Mouse (Mus musculus): Measurements from ENCODE around the gene Cenpn. TPM values are rescaled to one million over a fixed set of nuclear protein-coding genes. Genes with fewer than 3 reads are reported as not detected.

Cenpn gene
- total and polyA plus RNA-seq, 3 experiments: 0.37 to 0.89 (median 0.74) TPM

- TF ChIP-seq CTCF (IDR thresholded peaks at IDR 0.05) (no peak), POLR2A (IDR thresholded peaks at IDR 0.05; ENCODE audit: insufficient read depth, low read depth, low read length) (no peak)
- WGBS: 80% methylated on average over 8 of the region's 8 CpGs
- intact Hi-C loops (cut with DNase I): loop anchor here (5.0 kb wide), 2 partner anchors 69 to 234 kb away; partner anchors contain the start of genes Gan and Gcsh
These were observed 2.0 kb downstream of the Cenpn start for GRCm38 (mm10) chr8:116923526-116923925.

GRCm38 (mm10) chr8:116927880-116928279 is 6.3 kb downstream of the Cenpn start:
- Histone ChIP-seq H3K79me2 (replicated peaks; ENCODE audit: control insufficient read depth, insufficient read depth, low read length) (no peaks in the 10 kb centered on the region), H3K27ac (no peak overlapping the region), H3K4me1 (ENCODE audit: control insufficient read depth, insufficient read depth, low read length) (no peaks in the 10 kb centered on the region), H3K4me3 (no peak overlapping the region), H3K27me3 (ENCODE audit: control insufficient read depth, insufficient read depth, low read length) (no peaks in the 10 kb centered on the region), H3K36me3 (ENCODE audit: control insufficient read depth, insufficient read depth, low read length) (no peaks in the 10 kb centered on the region), H3K9ac (ENCODE audit: low read depth, low read length) (no peak overlapping the region)
- TF ChIP-seq POLR2A (IDR thresholded peaks at IDR 0.05; ENCODE audit: insufficient read depth, low read depth, low read length): no peak
- peak; percentile 66 for TF ChIP-seq CTCF (IDR thresholded peaks at IDR 0.05)
- DNase-seq: peak in 1 of 2 experiments; percentile 46
- intact Hi-C loops (cut with DNase I): loop anchor here (5.0 kb wide), 1 partner anchor 61 kb away; no protein-coding TSS in a partner anchor
- 80% methylated on average over 9 of the region's 9 CpGs for WGBS

More at GRCm38 (mm10) chr8:116923526-116923925, 2.0 kb downstream of the Cenpn start:
- Histone ChIP-seq H3K4me3 (no peak overlapping the region), H3K36me3 (ENCODE audit: control insufficient read depth, insufficient read depth, low read length) (no peaks in the 10 kb centered on the region), H3K9ac (ENCODE audit: low read depth, low read length) (no peak overlapping the region), H3K4me1 (ENCODE audit: control insufficient read depth, insufficient read depth, low read length) (peaks cover 3% of the 10 kb centered on the region), H3K27ac (no peak overlapping the region), H3K79me2 (replicated peaks; ENCODE audit: control insufficient read depth, insufficient read depth, low read length) (no peaks in the 10 kb centered on the region), H3K27me3 (ENCODE audit: control insufficient read depth, insufficient read depth, low read length) (no peaks in the 10 kb centered on the region)
- no peak for DNase-seq

- Histone ChIP-seq H3K9ac (ENCODE audit: low read depth, low read length) (no peak overlapping the region), H3K79me2 (replicated peaks; ENCODE audit: control insufficient read depth, insufficient read depth, low read length) (no peaks in the 10 kb centered on the region), H3K36me3 (ENCODE audit: control insufficient read depth, insufficient read depth, low read length) (no peaks in the 10 kb centered on the region), H3K4me1 (ENCODE audit: control insufficient read depth, insufficient read depth, low read length) (no peaks in the 10 kb centered on the region), H3K27ac (no peak overlapping the region), H3K4me3 (no peak overlapping the region), H3K27me3 (ENCODE audit: control insufficient read depth, insufficient read depth, low read length) (no peaks in the 10 kb centered on the region)
- WGBS: 91% methylated on average over 5 of the region's 5 CpGs
- no peak for DNase-seq
- intact Hi-C loops (cut with DNase I): loop anchor here (5.0 kb wide), 1 partner anchor 61 kb away; no protein-coding TSS in a partner anchor
- TF ChIP-seq POLR2A (IDR thresholded peaks at IDR 0.05; ENCODE audit: insufficient read depth, low read depth, low read length): no peak
- no peak for TF ChIP-seq EP300 (IDR thresholded peaks at IDR 0.05; ENCODE audit: insufficient read depth, low read depth, low read length)
- TF ChIP-seq CTCF (IDR thresholded peaks at IDR 0.05): no peak
These were observed 7.1 kb downstream of the Cenpn start for GRCm38 (mm10) chr8:116928588-116928987.

- Histone ChIP-seq H3K4me1 (ENCODE audit: control insufficient read depth, insufficient read depth, low read length) (no peaks in the 10 kb centered on the region), H3K9ac (ENCODE audit: low read depth, low read length) (no peak overlapping the region), H3K79me2 (replicated peaks; ENCODE audit: control insufficient read depth, insufficient read depth, low read length) (no peaks in the 10 kb centered on the region), H3K36me3 (ENCODE audit: control insufficient read depth, insufficient read depth, low read length) (no peaks in the 10 kb centered on the region), H3K27me3 (ENCODE audit: control insufficient read depth, insufficient read depth, low read length) (no peaks in the 10 kb centered on the region), H3K27ac (no peak overlapping the region), H3K4me3 (no peak overlapping the region)
- 93% methylated on average over 4 of the region's 4 CpGs for WGBS
- TF ChIP-seq EP300 (IDR thresholded peaks at IDR 0.05; ENCODE audit: insufficient read depth, low read depth, low read length) (no peak), POLR2A (IDR thresholded peaks at IDR 0.05; ENCODE audit: insufficient read depth, low read depth, low read length) (no peak), CTCF (IDR thresholded peaks at IDR 0.05) (no peak)
- intact Hi-C loops (cut with DNase I): no loop called here
- no peak for DNase-seq
These were observed 13.4 kb downstream of the Cenpn start for GRCm38 (mm10) chr8:116934976-116935375.

- Histone ChIP-seq H3K79me2 (replicated peaks; ENCODE audit: control insufficient read depth, insufficient read depth, low read length) (no peaks in the 10 kb centered on the region), H3K36me3 (ENCODE audit: control insufficient read depth, insufficient read depth, low read length) (no peaks in the 10 kb centered on the region), H3K4me3 (no peak overlapping the region), H3K4me1 (ENCODE audit: control insufficient read depth, insufficient read depth, low read length) (no peaks in the 10 kb centered on the region), H3K9ac (ENCODE audit: low read depth, low read length) (no peak overlapping the region), H3K27ac (no peak overlapping the region), H3K27me3 (ENCODE audit: control insufficient read depth, insufficient read depth, low read length) (no peaks in the 10 kb centered on the region)
- no peak for DNase-seq
- no peak for TF ChIP-seq CTCF (IDR thresholded peaks at IDR 0.05)
- no peak for TF ChIP-seq POLR2A (IDR thresholded peaks at IDR 0.05; ENCODE audit: insufficient read depth, low read depth, low read length)
- no peak for TF ChIP-seq EP300 (IDR thresholded peaks at IDR 0.05; ENCODE audit: insufficient read depth, low read depth, low read length)
- intact Hi-C loops (cut with DNase I): no loop called here
- 89% methylated on average over 6 of the region's 6 CpGs for WGBS
These were observed 14.0 kb downstream of the Cenpn start for GRCm38 (mm10) chr8:116935506-116935905.

- Histone ChIP-seq H3K27me3 (ENCODE audit: control insufficient read depth, insufficient read depth, low read length) (no peaks in the 10 kb centered on the region), H3K9ac (ENCODE audit: low read depth, low read length) (no peak overlapping the region), H3K36me3 (ENCODE audit: control insufficient read depth, insufficient read depth, low read length) (no peaks in the 10 kb centered on the region), H3K4me3 (no peak overlapping the region), H3K79me2 (replicated peaks; ENCODE audit: control insufficient read depth, insufficient read depth, low read length) (peaks cover 3% of the 10 kb centered on the region), H3K4me1 (ENCODE audit: control insufficient read depth, insufficient read depth, low read length) (peaks cover 7% of the 10 kb centered on the region), H3K27ac (no peak overlapping the region)
- 65% methylated on average over 12 of the region's 12 CpGs for WGBS
- intact Hi-C loops (cut with DNase I): loop anchor here (1.0 to 5.0 kb wide), 3 partner anchors 21 to 535 kb away; partner anchors contain the start of genes Cenpn and Cmc2
- TF ChIP-seq POLR2A (IDR thresholded peaks at IDR 0.05; ENCODE audit: insufficient read depth, low read depth, low read length): no peak
- no peak for TF ChIP-seq CTCF (IDR thresholded peaks at IDR 0.05)
- TF ChIP-seq EP300 (IDR thresholded peaks at IDR 0.05; ENCODE audit: insufficient read depth, low read depth, low read length): no peak
- no peak for DNase-seq
These were observed 20.9 kb downstream of the Cenpn start for GRCm38 (mm10) chr8:116942284-116943058.

All from heart, adult 2 months (tissue).